Mouse (Mus musculus): ENCODE results near the gene Lmtk3. TPM values are rescaled to one million over a fixed set of nuclear protein-coding genes. Genes with fewer than 3 reads are reported as not detected.
A peak's percentile ranks its signal among the peaks of the same experiment; 100 is the strongest.

The Lmtk3 gene
- total RNA-seq (2014; rRNA removed) = 128 and 144 TPM in 2 replicates
- polyA plus RNA-seq (2015; fragmentation: Nextera tagmentation; extraction: Ambion mirVana) = 8.9 and 12.5 TPM in 2 replicates

- ATAC-seq (peak; percentile 50), DNase-seq (peak; percentile 88)
- TF ChIP-seq CTCF (IDR thresholded peaks at IDR 0.05; ENCODE audit: low read depth) = peak; percentile 37
- H3K4me3 ChIP-seq (ENCODE audit: low read depth, low read length) = peak within 1 kb of the TSS; percentile 93
- H3K27ac ChIP-seq (ENCODE audit: low read depth, low read length) = peak within 1 kb of the TSS; percentile 98
- H3K4me1 ChIP-seq (ENCODE audit: insufficient read depth) = peaks cover 12% of the 10 kb centered on the region
- peak within 1 kb of the TSS; percentile 83 for H3K4me2 ChIP-seq (ENCODE audit: low read depth)
- peak within 1 kb of the TSS; percentile 93 for H3K9ac ChIP-seq
- H3K9me3 ChIP-seq (ENCODE audit: low read length) = no peaks in the 10 kb centered on the region
- no peaks in the 10 kb centered on the region for H3K27me3 ChIP-seq (ENCODE audit: insufficient read depth, low read length)
- peaks cover 16% of the 10 kb centered on the region for H3K36me3 ChIP-seq (ENCODE audit: insufficient read depth)
- WGBS = under 1% methylated on average over 38 of the region's 38 CpGs
These were observed at the start of gene Lmtk3 for GRCm38 (mm10) chr7:45783511-45784091. Lmtk3 (plus strand) TSS chr7:45783738.

GRCm38 (mm10) chr7:45739162-45739763, 44.3 kb upstream of the Lmtk3 start:
- 8% methylated on average over 9 of the region's 9 CpGs for WGBS
- H3K4me1 ChIP-seq (ENCODE audit: insufficient read depth) = no peaks in the 10 kb centered on the region
- no peak overlapping the region for H3K4me3 ChIP-seq (ENCODE audit: low read depth, low read length)
- no peak overlapping the region for H3K9ac ChIP-seq
- ATAC-seq (peak; percentile 93), DNase-seq (peak; percentile 93)
- H3K27me3 ChIP-seq (ENCODE audit: insufficient read depth, low read length) = no peaks in the 10 kb centered on the region
- no peaks in the 10 kb centered on the region for H3K9me3 ChIP-seq (ENCODE audit: low read length)
- H3K27ac ChIP-seq (ENCODE audit: low read depth, low read length) = no peak overlapping the region
- TF ChIP-seq CTCF (IDR thresholded peaks at IDR 0.05; ENCODE audit: low read depth) = peak; percentile 87
- no peak overlapping the region for H3K4me2 ChIP-seq (ENCODE audit: low read depth)
- no peaks in the 10 kb centered on the region for H3K36me3 ChIP-seq (ENCODE audit: insufficient read depth)

DNA sequence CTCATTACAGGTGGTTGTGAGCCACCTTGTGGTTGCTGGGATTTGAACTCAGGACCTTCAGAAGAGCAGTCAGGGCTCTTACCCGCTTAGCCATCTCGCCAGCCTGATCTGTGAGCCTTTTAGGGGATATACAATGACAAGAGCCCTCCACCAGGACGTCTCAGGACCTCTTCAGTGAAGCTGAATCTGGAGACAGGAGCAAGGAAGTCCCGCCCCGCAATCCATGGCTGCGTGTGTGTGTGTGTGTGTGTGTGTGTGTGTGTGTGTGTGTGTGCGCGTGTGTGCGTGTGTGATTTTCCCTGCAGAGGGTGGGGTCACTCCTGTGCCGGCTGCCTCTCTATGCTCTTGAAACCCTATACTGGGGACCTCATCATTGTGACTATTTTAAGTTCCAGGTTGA, 43.7 kb upstream of the Lmtk3 start:
- Histone ChIP-seq H3K9ac (no peak overlapping the region), H3K27me3 (ENCODE audit: insufficient read depth, low read length) (no peaks in the 10 kb centered on the region), H3K4me1 (ENCODE audit: insufficient read depth) (no peaks in the 10 kb centered on the region), H3K27ac (ENCODE audit: low read depth, low read length) (no peak overlapping the region), H3K4me2 (ENCODE audit: low read depth) (no peak overlapping the region), H3K36me3 (ENCODE audit: insufficient read depth) (no peaks in the 10 kb centered on the region), H3K4me3 (ENCODE audit: low read depth, low read length) (no peak overlapping the region), H3K9me3 (ENCODE audit: low read length) (no peaks in the 10 kb centered on the region)
- DNase-seq (no peak), ATAC-seq (0 out of 2 replicates have a peak, but pooled peaks have one; percentile 2)
- no peak for TF ChIP-seq CTCF (IDR thresholded peaks at IDR 0.05; ENCODE audit: low read depth)
- 74% methylated on average over 10 of the region's 10 CpGs for WGBS

DNA sequence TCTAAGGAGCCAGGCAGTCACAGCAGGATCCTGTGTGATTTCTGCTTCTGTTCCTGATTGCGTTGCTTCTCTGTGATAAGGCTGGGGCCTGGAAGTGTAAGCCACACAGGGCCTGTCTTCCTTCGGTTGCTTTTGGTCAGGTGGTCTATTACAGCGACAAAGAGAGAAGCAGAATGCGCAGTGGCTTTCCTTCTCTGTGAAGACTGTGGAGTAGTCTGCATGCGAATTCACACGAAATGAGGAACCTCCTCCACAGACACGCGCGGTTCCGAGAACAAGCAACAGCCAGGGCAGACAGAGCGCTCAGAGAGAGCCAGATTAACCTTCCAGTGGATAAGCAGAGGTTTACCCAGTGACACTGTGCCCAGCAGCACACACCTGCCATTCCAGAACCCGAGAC, 42.2 kb upstream of the Lmtk3 start:
- H3K9me3 ChIP-seq (ENCODE audit: low read length) = no peaks in the 10 kb centered on the region
- no peaks in the 10 kb centered on the region for H3K36me3 ChIP-seq (ENCODE audit: insufficient read depth)
- H3K4me2 ChIP-seq (ENCODE audit: low read depth) = no peak overlapping the region
- TF ChIP-seq CTCF (IDR thresholded peaks at IDR 0.05; ENCODE audit: low read depth) = no peak
- H3K27ac ChIP-seq (ENCODE audit: low read depth, low read length) = no peak overlapping the region
- no peaks in the 10 kb centered on the region for H3K4me1 ChIP-seq (ENCODE audit: insufficient read depth)
- H3K27me3 ChIP-seq (ENCODE audit: insufficient read depth, low read length) = no peaks in the 10 kb centered on the region
- WGBS = 85% methylated on average over 12 of the region's 12 CpGs
- H3K4me3 ChIP-seq (ENCODE audit: low read depth, low read length) = no peak overlapping the region
- H3K9ac ChIP-seq = no peak overlapping the region
- DNase-seq (no peak), ATAC-seq (no peak)

DNA sequence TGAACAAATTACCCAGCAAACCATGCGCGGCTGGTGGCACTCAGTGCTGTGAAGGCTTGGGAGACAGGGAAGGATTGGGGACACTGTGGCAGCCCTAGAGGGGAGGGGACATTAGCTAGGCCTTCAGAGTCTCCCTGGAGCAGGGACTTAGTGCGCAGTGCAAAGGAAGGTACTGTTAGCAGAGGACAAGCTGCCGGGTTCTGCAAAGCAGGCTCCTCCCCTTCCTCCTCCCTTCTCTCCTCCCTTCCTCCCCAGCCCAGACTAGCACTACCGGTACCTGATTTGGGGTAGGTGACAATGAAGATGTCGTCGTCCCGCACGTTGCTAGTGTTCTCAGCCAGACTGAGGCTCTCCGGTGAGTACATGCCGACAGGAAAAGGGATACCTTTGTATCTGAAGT, 41.8 kb upstream of the Lmtk3 start:
- ATAC-seq (peak; percentile 42), DNase-seq (peak; percentile 27)
- H3K4me2 ChIP-seq (ENCODE audit: low read depth) = peak overlapping the region; percentile 36
- no peak overlapping the region for H3K9ac ChIP-seq
- H3K27me3 ChIP-seq (ENCODE audit: insufficient read depth, low read length) = no peaks in the 10 kb centered on the region
- H3K36me3 ChIP-seq (ENCODE audit: insufficient read depth) = no peaks in the 10 kb centered on the region
- 0 out of 2 replicates have a peak overlapping the region, but pooled peaks have one; percentile 14 for H3K4me3 ChIP-seq (ENCODE audit: low read depth, low read length)
- H3K27ac ChIP-seq (ENCODE audit: low read depth, low read length) = no peak overlapping the region
- H3K4me1 ChIP-seq (ENCODE audit: insufficient read depth) = no peaks in the 10 kb centered on the region
- TF ChIP-seq CTCF (IDR thresholded peaks at IDR 0.05; ENCODE audit: low read depth) = no peak
- WGBS = 41% methylated on average over 11 of the region's 11 CpGs
- no peaks in the 10 kb centered on the region for H3K9me3 ChIP-seq (ENCODE audit: low read length)

DNA sequence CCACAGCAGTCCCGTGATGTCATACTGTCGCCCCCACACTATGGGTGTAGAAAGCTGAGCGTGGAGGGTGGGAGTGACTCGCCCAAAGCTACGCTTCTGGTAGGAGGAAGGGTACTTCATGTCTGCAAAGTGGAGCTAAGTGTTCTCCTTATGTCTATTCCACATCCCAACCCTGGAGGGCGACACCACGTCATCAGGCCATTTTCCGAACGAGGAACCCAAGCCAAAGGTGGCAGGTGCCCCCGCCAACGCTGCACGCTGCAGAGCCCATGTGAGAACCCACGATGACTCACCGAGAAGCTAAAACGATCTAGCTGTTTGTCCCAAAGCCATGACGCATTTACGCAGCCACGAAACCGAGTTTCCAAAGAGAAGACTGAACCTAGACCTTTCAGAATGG, 41.2 kb upstream of the Lmtk3 start:
- Histone ChIP-seq H3K4me3 (ENCODE audit: low read depth, low read length) (0 out of 2 replicates have a peak overlapping the region, but pooled peaks have one; percentile 14), H3K4me2 (ENCODE audit: low read depth) (peak overlapping the region; percentile 36), H3K4me1 (ENCODE audit: insufficient read depth) (no peaks in the 10 kb centered on the region), H3K27me3 (ENCODE audit: insufficient read depth, low read length) (no peaks in the 10 kb centered on the region), H3K27ac (ENCODE audit: low read depth, low read length) (no peak overlapping the region), H3K36me3 (ENCODE audit: insufficient read depth) (no peaks in the 10 kb centered on the region), H3K9me3 (ENCODE audit: low read length) (no peaks in the 10 kb centered on the region), H3K9ac (no peak overlapping the region)
- peak; percentile 46 for TF ChIP-seq CTCF (IDR thresholded peaks at IDR 0.05; ENCODE audit: low read depth)
- ATAC-seq = peak; percentile 44
- peak; percentile 44 for DNase-seq
- WGBS = 25% methylated on average over 19 of the region's 19 CpGs

GRCm38 (mm10) chr7:45744387-45744786, 39.2 kb upstream of the Lmtk3 start:
- DNase-seq (peak; percentile 39), ATAC-seq (no peak)
- no peaks in the 10 kb centered on the region for H3K36me3 ChIP-seq (ENCODE audit: insufficient read depth)
- H3K9me3 ChIP-seq (ENCODE audit: low read length) = no peaks in the 10 kb centered on the region
- no peak overlapping the region for H3K4me2 ChIP-seq (ENCODE audit: low read depth)
- H3K4me3 ChIP-seq (ENCODE audit: low read depth, low read length) = no peak overlapping the region
- H3K4me1 ChIP-seq (ENCODE audit: insufficient read depth) = no peaks in the 10 kb centered on the region
- 35% methylated on average over 2 of the region's 2 CpGs for WGBS
- no peak overlapping the region for H3K9ac ChIP-seq
- no peak overlapping the region for H3K27ac ChIP-seq (ENCODE audit: low read depth, low read length)
- H3K27me3 ChIP-seq (ENCODE audit: insufficient read depth, low read length) = no peaks in the 10 kb centered on the region
- TF ChIP-seq CTCF (IDR thresholded peaks at IDR 0.05; ENCODE audit: low read depth) = no peak

Data from forebrain, postnatal 0 days (tissue).